Mouse (Mus musculus) hindbrain, embryonic 10.5 days (tissue): Measurements from ENCODE around the gene Rab44. TPM values are rescaled to one million over a fixed set of nuclear protein-coding genes. Genes with fewer than 3 reads are reported as not detected.

Source experiments
- DNase-seq: peaks from one replicate; pipeline ENCODE4 v3.0.0-alpha.2; 2017; ENCODE audit warnings: low spot score
- H3K27ac ChIP-seq: fragments of 300-500 bp; sonication (generic); 2 replicates; pipeline ENCODE4 v1.5.1; 2016; ENCODE audit warnings: mild to moderate bottlenecking, moderate library complexity
- H3K27me3 ChIP-seq: fragments of 300-500 bp; sonication (generic); 2 replicates; pipeline ENCODE4 v1.6.1; 2016; ENCODE audit warnings: mild to moderate bottlenecking; ENCODE audit not compliant: poor library complexity, insufficient read depth, severe bottlenecking
- H3K36me3 ChIP-seq: fragments of 300-500 bp; sonication (generic); 2 replicates; pipeline ENCODE4 v1.6.1; 2016; ENCODE audit warnings: mild to moderate bottlenecking, moderate library complexity
- H3K4me1 ChIP-seq: fragments of 300-500 bp; sonication (generic); replicated peaks from 2 replicates; pipeline ENCODE4 v1.6.1; 2016; ENCODE audit warnings: mild to moderate bottlenecking
- H3K4me3 ChIP-seq: fragments of 300-500 bp; sonication (generic); 2 replicates; pipeline ENCODE4 v1.5.1; 2016; ENCODE audit warnings: mild to moderate bottlenecking, moderate library complexity
- H3K9me3 ChIP-seq: fragments of 300-500 bp; sonication (generic); 2 replicates; pipeline ENCODE4 v1.6.1; 2016; ENCODE audit warnings: mild to moderate bottlenecking, moderate library complexity
- WGBS: fragments of 180-500 bp; shearing (Covaris S2); methylation state at CpG from one replicate; pipeline ENCODE4 v1.1.7; 2016; 5-methylcytosine and 5-hydroxymethylcytosine counted together
- polyA plus RNA-seq: library from polyadenylated mRNA; unstranded; fragments of >200 nt; fragmentation: Nextera tagmentation; extraction: Ambion mirVana; gene quantifications from 2 replicates; pipeline ENCODE4 v1.2.1, GENCODE M21; 2016

Gene Rab44
- polyA plus RNA-seq, 1 experiment from 2014 or later = not detected

- Histone ChIP-seq H3K4me3 (no peak overlapping the region), H3K27ac (no peak overlapping the region; the same call in 1 of the 2 replicates), H3K4me1 (peaks cover 33% of the 10 kb centered on the region), H3K36me3 (no peaks in the 10 kb centered on the region), H3K9me3 (peaks cover 13% of the 10 kb centered on the region; the same call in 1 of the 2 replicates), H3K27me3 (peaks cover 35% of the 10 kb centered on the region)
- WGBS = 11% methylated on average over 6 of the region's 6 CpGs
- no peak for DNase-seq
Observed at GRCm38 (mm10) chr17:29165452-29165851, 51.5 kb downstream of the Rab44 start.

GRCm38 (mm10) chr17:29165967-29166578, 52.1 kb downstream of the Rab44 start:
- Histone ChIP-seq H3K9me3 (peaks cover 11% of the 10 kb centered on the region; the same call in 1 of the 2 replicates), H3K27ac (no peak overlapping the region; the same call in 1 of the 2 replicates), H3K4me3 (no peak overlapping the region), H3K36me3 (no peaks in the 10 kb centered on the region), H3K4me1 (peaks cover 38% of the 10 kb centered on the region), H3K27me3 (peaks cover 35% of the 10 kb centered on the region)
- WGBS = 34% methylated on average over 8 of the region's 8 CpGs
- no peak for DNase-seq

- H3K4me1 ChIP-seq = peaks cover 50% of the 10 kb centered on the region
- H3K4me3 ChIP-seq = no peak overlapping the region
- H3K27ac ChIP-seq = peak overlapping the region; percentile 16; the same call in 1 of the 2 replicates
- H3K9me3 ChIP-seq = 0 out of 2 replicates have a peak, but pooled peaks cover under 1% of the 10 kb centered on the region
- 69% methylated on average over 6 of the region's 6 CpGs for WGBS
- DNase-seq = no peak
- no peaks in the 10 kb centered on the region for H3K36me3 ChIP-seq
- peaks cover 35% of the 10 kb centered on the region for H3K27me3 ChIP-seq
Observed at GRCm38 (mm10) chr17:29167371-29167770, 53.4 kb downstream of the Rab44 start.

GRCm38 (mm10) chr17:29168438-29168837, 54.5 kb downstream of the Rab44 start:
- Histone ChIP-seq H3K36me3 (no peaks in the 10 kb centered on the region), H3K27me3 (peaks cover 35% of the 10 kb centered on the region), H3K4me3 (no peak overlapping the region), H3K27ac (no peak overlapping the region), H3K9me3 (no peaks in the 10 kb centered on the region), H3K4me1 (peaks cover 50% of the 10 kb centered on the region)
- DNase-seq = no peak
- 87% methylated on average over 4 of the region's 4 CpGs for WGBS

- peaks cover 49% of the 10 kb centered on the region for H3K4me1 ChIP-seq
- 72% methylated on average over 12 of the region's 12 CpGs for WGBS
- H3K27ac ChIP-seq = no peak overlapping the region
- no peaks in the 10 kb centered on the region for H3K9me3 ChIP-seq
- no peak overlapping the region for H3K4me3 ChIP-seq
- H3K36me3 ChIP-seq = no peaks in the 10 kb centered on the region
- peaks cover 32% of the 10 kb centered on the region for H3K27me3 ChIP-seq
- no peak for DNase-seq
Observed at GRCm38 (mm10) chr17:29168996-29169601, 55.2 kb downstream of the Rab44 start.

- Histone ChIP-seq H3K4me3 (no peak overlapping the region), H3K4me1 (peaks cover 35% of the 10 kb centered on the region), H3K9me3 (no peaks in the 10 kb centered on the region), H3K27ac (no peak overlapping the region), H3K36me3 (no peaks in the 10 kb centered on the region), H3K27me3 (peaks cover 20% of the 10 kb centered on the region)
- no peak for DNase-seq
- WGBS = 81% methylated on average over 14 of the region's 14 CpGs
Observed at GRCm38 (mm10) chr17:29170431-29171000, 56.6 kb downstream of the Rab44 start.

GRCm38 (mm10) chr17:29171001-29171772, 57.2 kb downstream of the Rab44 start:
- Histone ChIP-seq H3K27ac (no peak overlapping the region), H3K27me3 (peaks cover 13% of the 10 kb centered on the region), H3K4me3 (no peak overlapping the region), H3K36me3 (no peaks in the 10 kb centered on the region), H3K4me1 (peaks cover 36% of the 10 kb centered on the region), H3K9me3 (no peaks in the 10 kb centered on the region)
- DNase-seq = peak; percentile 75
- WGBS = 27% methylated on average over 14 of the region's 14 CpGs

GRCm38 (mm10) chr17:29172062-29172461, 58.1 kb downstream of the Rab44 start:
- H3K4me3 ChIP-seq = no peak overlapping the region
- no peaks in the 10 kb centered on the region for H3K36me3 ChIP-seq
- no peak overlapping the region for H3K27ac ChIP-seq
- DNase-seq = no peak
- H3K9me3 ChIP-seq = no peaks in the 10 kb centered on the region
- peaks cover 37% of the 10 kb centered on the region for H3K4me1 ChIP-seq
- 58% methylated on average over 10 of the region's 10 CpGs for WGBS
- 0 out of 2 replicates have a peak, but pooled peaks cover 5% of the 10 kb centered on the region for H3K27me3 ChIP-seq

- H3K27ac ChIP-seq = no peak overlapping the region
- no peaks in the 10 kb centered on the region for H3K27me3 ChIP-seq
- DNase-seq = no peak
- 69% methylated on average over 8 of the region's 8 CpGs for WGBS
- no peak overlapping the region for H3K4me3 ChIP-seq
- peaks cover 32% of the 10 kb centered on the region for H3K4me1 ChIP-seq
- H3K9me3 ChIP-seq = no peaks in the 10 kb centered on the region
- H3K36me3 ChIP-seq = no peaks in the 10 kb centered on the region
Observed at GRCm38 (mm10) chr17:29173165-29173564, 59.2 kb downstream of the Rab44 start.

GRCm38 (mm10) chr17:29175693-29176092, 61.7 kb downstream of the Rab44 start:
- no peak for DNase-seq
- Histone ChIP-seq H3K4me3 (no peak overlapping the region), H3K4me1 (peaks cover 34% of the 10 kb centered on the region), H3K27ac (0 out of 2 replicates have a peak overlapping the region, but pooled peaks have one; percentile 35), H3K27me3 (no peaks in the 10 kb centered on the region), H3K36me3 (no peaks in the 10 kb centered on the region), H3K9me3 (no peaks in the 10 kb centered on the region)
- 75% methylated on average over 3 of the region's 3 CpGs for WGBS

GRCm38 (mm10) chr17:29176391-29177267, 62.7 kb downstream of the Rab44 start:
- Histone ChIP-seq H3K4me3 (no peak overlapping the region), H3K36me3 (no peaks in the 10 kb centered on the region), H3K27me3 (no peaks in the 10 kb centered on the region), H3K9me3 (no peaks in the 10 kb centered on the region), H3K27ac (0 out of 2 replicates have a peak overlapping the region, but pooled peaks have one; percentile 35), H3K4me1 (peaks cover 26% of the 10 kb centered on the region)
- 20% methylated on average over 9 of the region's 9 CpGs for WGBS
- DNase-seq = peak; percentile 73
